Mouse (Mus musculus): ENCODE data around the gene Neurod1.

Neurod1 gene

GRCm38 (mm10) chr2:79456575-79457349, at the start of gene Neurod1, which contains the start of gene Cerkl:
Neurod1 (minus strand) TSS chr2:79456751.
Cerkl (minus strand) TSS chr2:79456785.
- DNase-seq (ENCODE audit: low spot score in 2 of 2) = peak; percentile 39 to 48

- DNase-seq (ENCODE audit: low spot score in 2 of 2) = peak; percentile 22 to 76
These were observed 42.6 kb upstream of the Neurod1 start for GRCm38 (mm10) chr2:79498990-79499755.

- no peak for DNase-seq (ENCODE audit: low spot score in 2 of 2)
These were observed 28.6 kb upstream of the Neurod1 start for GRCm38 (mm10) chr2:79485127-79485526.

- DNase-seq (ENCODE audit: low spot score in 2 of 2) = no peak
These were observed 26.0 kb upstream of the Neurod1 start for GRCm38 (mm10) chr2:79482511-79482910.

GRCm38 (mm10) chr2:79462411-79462810, 5.9 kb upstream of the Neurod1 start:
- no peak for DNase-seq (ENCODE audit: low spot score in 2 of 2)

GRCm38 (mm10) chr2:79461861-79462260, 5.3 kb upstream of the Neurod1 start:
- DNase-seq (ENCODE audit: low spot score in 2 of 2) = no peak

GRCm38 (mm10) chr2:79460586-79460985, 4.0 kb upstream of the Neurod1 start:
- DNase-seq (ENCODE audit: low spot score in 2 of 2) = no peak

GRCm38 (mm10) chr2:79460107-79460506, 3.6 kb upstream of the Neurod1 start:
- no peak for DNase-seq (ENCODE audit: low spot score in 2 of 2)

GRCm38 (mm10) chr2:79459061-79460045, 2.8 kb upstream of the Neurod1 start:
- DNase-seq (ENCODE audit: low spot score in 2 of 2) = no peak

- no peak for DNase-seq (ENCODE audit: low spot score in 2 of 2)
These were observed 1.4 kb upstream of the Neurod1 start for GRCm38 (mm10) chr2:79457932-79458331.

- no peak for DNase-seq (ENCODE audit: low spot score in 2 of 2)
These were observed 883 bp upstream of the Neurod1 start for GRCm38 (mm10) chr2:79457434-79457833.

GRCm38 (mm10) chr2:79455646-79456045, 905 bp downstream of the Neurod1 start:
- no peak for DNase-seq (ENCODE audit: low spot score in 2 of 2)

GRCm38 (mm10) chr2:79454786-79455446, 1.6 kb downstream of the Neurod1 start:
- DNase-seq (ENCODE audit: low spot score in 2 of 2) = no peak

GRCm38 (mm10) chr2:79453901-79454781, 2.4 kb downstream of the Neurod1 start:
- DNase-seq (ENCODE audit: low spot score in 2 of 2) = peak in 1 of 2 experiments; percentile 54

- DNase-seq (ENCODE audit: low spot score in 2 of 2) = no peak
These were observed 5.1 kb downstream of the Neurod1 start for GRCm38 (mm10) chr2:79451438-79451837.

- no peak for DNase-seq (ENCODE audit: low spot score in 2 of 2)
These were observed 5.7 kb downstream of the Neurod1 start for GRCm38 (mm10) chr2:79450684-79451394.

- no peak for DNase-seq (ENCODE audit: low spot score in 2 of 2)
These were observed 7.2 kb downstream of the Neurod1 start for GRCm38 (mm10) chr2:79449371-79449770.

GRCm38 (mm10) chr2:79447198-79447597, 9.4 kb downstream of the Neurod1 start:
- no peak for DNase-seq (ENCODE audit: low spot score in 2 of 2)

- DNase-seq (ENCODE audit: low spot score in 2 of 2) = no peak
These were observed 12.5 kb downstream of the Neurod1 start for GRCm38 (mm10) chr2:79443861-79444620.
